Mouse (Mus musculus) MEL (cell line): ENCODE results near the gene Gm11077.

ENCODE experiments used
- CTCF ChIP-seq, 3 experiments: IDR thresholded peaks in 2 of 3; conservative IDR thresholded peaks in 1 of 3; 2 replicates each; pipeline ENCODE4 v1.5.1; 2011 to 2012; ENCODE audit warnings: low read length in 3 of 3, low read depth in 2 of 3, mild to moderate bottlenecking in 2 of 3, improper control_type of control experiment in 1 of 3, inconsistent platforms in 1 of 3, mixed read lengths in 1 of 3, moderate library complexity in 1 of 3; ENCODE audit not compliant: control insufficient read depth in 1 of 3, insufficient read depth in 1 of 3, poor library complexity in 1 of 3, severe bottlenecking in 1 of 3
- GATA1 ChIP-seq: IDR thresholded peaks from 2 replicates; pipeline ENCODE4 v1.6.1; 2011; ENCODE audit warnings: low read depth, low read length, improper control_type of control experiment
- MXI1 ChIP-seq: IDR thresholded peaks from 2 replicates; pipeline ENCODE4 v1.6.1; 2011; ENCODE audit warnings: mild to moderate bottlenecking, low read depth, low read length, improper control_type of control experiment
- POLR2A ChIP-seq, 2 experiments: IDR thresholded peaks; 2 replicates each; pipeline ENCODE4 v1.6.1; 2011 to 2012; ENCODE audit warnings: low read length in 2 of 2, mild to moderate bottlenecking in 2 of 2, control low read depth in 1 of 2, improper control_type of control experiment in 1 of 2, low read depth in 1 of 2, moderate library complexity in 1 of 2; ENCODE audit not compliant: control insufficient read depth in 1 of 2, insufficient read depth in 1 of 2, poor library complexity in 1 of 2
- POLR2AphosphoS2 ChIP-seq: IDR thresholded peaks from 2 replicates; pipeline ENCODE4 v1.6.1; 2011; ENCODE audit warnings: low read length, improper control_type of control experiment
- RAD21 ChIP-seq: IDR thresholded peaks from 2 replicates; pipeline ENCODE4 v1.6.1; 2011; ENCODE audit warnings: mild to moderate bottlenecking, low read depth, low read length, improper control_type of control experiment
- SIN3A ChIP-seq: IDR thresholded peaks from 2 replicates; pipeline ENCODE4 v1.6.1; 2012; ENCODE audit warnings: low read length, improper control_type of control experiment, inconsistent platforms
- TAL1 ChIP-seq: IDR thresholded peaks from 2 replicates; pipeline ENCODE4 v1.6.1; 2012; ENCODE audit warnings: mild to moderate bottlenecking, inconsistent platforms, low read length, moderate library complexity, mixed read lengths
- USF1 ChIP-seq: IDR thresholded peaks from 2 replicates; pipeline ENCODE4 v1.6.1; 2014; ENCODE audit warnings: low read depth, mild to moderate bottlenecking, inconsistent platforms, low read length, improper control_type of control experiment, moderate library complexity
- ZC3H11A ChIP-seq: IDR thresholded peaks from 2 replicates; pipeline ENCODE4 v1.6.1; 2012; ENCODE audit warnings: low read depth, mild to moderate bottlenecking, inconsistent platforms, low read length, improper control_type of control experiment
- ZKSCAN1 ChIP-seq: IDR thresholded peaks from 2 replicates; pipeline ENCODE4 v1.6.1; 2012; ENCODE audit warnings: low read depth, mild to moderate bottlenecking, inconsistent platforms, low read length, improper control_type of control experiment, moderate library complexity
- ZMIZ1 ChIP-seq: IDR thresholded peaks from 2 replicates; pipeline ENCODE4 v1.6.1; 2012; ENCODE audit warnings: low read depth, mild to moderate bottlenecking, inconsistent platforms, low read length, improper control_type of control experiment, moderate library complexity
- ZNF384 ChIP-seq: IDR thresholded peaks from 2 replicates; pipeline ENCODE4 v1.6.1; 2012; ENCODE audit warnings: low read depth, mild to moderate bottlenecking, inconsistent platforms, low read length, improper control_type of control experiment

DNA sequence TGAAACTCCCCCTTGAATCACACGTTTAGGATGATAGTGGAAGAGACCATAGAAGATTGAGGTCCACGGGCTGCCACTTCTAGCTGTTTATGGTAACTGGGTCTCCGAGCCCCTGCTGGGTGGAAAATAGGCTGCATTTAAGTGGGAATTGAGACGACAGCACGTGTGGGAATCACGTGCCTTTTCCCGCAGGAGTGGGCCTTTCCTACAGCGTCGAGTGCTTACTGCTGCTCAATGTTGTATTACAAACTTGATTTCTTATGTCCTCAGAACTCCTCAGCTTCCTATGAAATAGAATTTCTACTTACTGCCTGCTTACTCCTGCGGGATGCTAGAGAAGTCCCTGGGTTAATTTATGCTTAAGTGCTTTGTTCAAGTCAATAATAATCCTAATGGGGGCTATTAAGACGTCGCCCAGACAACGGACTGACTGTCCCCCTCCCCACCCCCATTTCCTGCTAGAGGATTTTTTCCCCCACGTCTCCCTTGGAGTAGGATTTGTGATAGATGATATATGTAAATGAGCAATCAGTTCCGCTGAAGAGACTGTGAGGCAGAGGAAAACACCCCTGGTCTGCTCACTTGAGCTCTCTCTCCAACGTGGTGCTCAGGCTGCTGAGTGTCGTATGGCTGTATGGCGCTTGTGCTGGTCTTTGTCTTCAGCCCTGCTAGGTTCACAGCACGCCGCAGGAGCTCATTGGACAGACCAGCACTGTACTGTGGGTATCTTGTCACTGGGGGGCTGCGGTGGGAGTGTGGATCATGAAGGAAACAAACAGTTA is 40.0 kb downstream of the Gm11077 start:
- TF ChIP-seq SIN3A (no peak), POLR2AphosphoS2 (no peak), ZNF384 (no peak), TAL1 (no peak), POLR2A (IDR thresholded peaks at IDR 0.05; ENCODE audit: control insufficient read depth in 1 of 2, insufficient read depth in 1 of 2, low read depth in 1 of 2, low read length in 2 of 2, poor library complexity in 1 of 2) (no peak), CTCF (IDR thresholded peaks at IDR 0.05 in 2 of 3, conservative IDR thresholded peaks at IDR 0.05 in 1 of 3; ENCODE audit: control insufficient read depth in 1 of 3, insufficient read depth in 1 of 3, low read depth in 2 of 3, low read length in 3 of 3, poor library complexity in 1 of 3, severe bottlenecking in 1 of 3) (no peak), GATA1 (no peak), ZC3H11A (no peak), MXI1 (no peak), RAD21 (no peak), USF1 (no peak), ZMIZ1 (no peak), ZKSCAN1 (no peak)
